Mouse (Mus musculus) cerebellum, adult (tissue): ENCODE measurements around the gene Tfpi2.

Experiments
- ATAC-seq: cut with Nextera tagmentation; 2 replicates; pipeline ENCODE4 v1.9.2; 2017; ENCODE audit warnings: mild to moderate bottlenecking, moderate library complexity, mixed read lengths; ENCODE audit not compliant: insufficient number of reproducible peaks, low FRiP score, low TSS enrichment

Gene Tfpi2

DNA sequence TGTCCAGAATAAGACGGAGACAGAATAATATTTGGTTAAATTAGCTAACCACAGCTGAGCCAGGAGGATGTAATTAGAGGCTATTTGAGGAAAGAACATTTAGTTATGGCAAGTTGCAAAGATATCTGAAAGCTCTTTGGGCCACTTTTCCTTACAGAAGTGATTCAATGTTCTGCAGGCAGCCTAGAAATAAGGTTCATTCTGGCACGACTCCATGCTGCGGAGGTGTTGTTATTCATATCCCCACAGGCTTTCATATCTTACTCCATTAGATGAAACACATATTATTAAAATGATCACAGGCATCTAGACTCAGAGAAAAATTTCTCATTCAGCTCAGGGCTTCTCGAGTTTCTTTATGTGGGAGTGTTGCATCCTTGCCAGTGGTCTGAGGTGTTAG lies 65.8 kb downstream of the Tfpi2 start:
- no peak for ATAC-seq

DNA sequence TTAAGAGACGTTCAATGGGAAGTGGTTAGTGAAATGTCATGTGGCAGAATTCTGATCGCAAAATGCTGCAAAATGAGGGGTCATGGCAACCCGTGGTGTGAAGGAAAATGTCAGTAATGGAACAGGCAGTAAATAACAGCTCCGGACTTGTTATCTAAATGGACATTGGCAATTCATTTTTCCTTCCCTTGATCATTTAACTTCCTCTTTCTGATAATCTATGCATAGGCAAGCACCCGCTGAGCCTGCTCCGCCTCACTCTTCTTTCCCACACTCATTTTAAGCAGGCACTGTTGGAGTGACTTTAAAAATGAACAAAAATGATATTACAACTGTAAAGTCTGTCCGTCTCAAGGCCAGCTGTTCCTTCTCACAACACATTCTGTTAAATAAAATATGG lies 72.7 kb downstream of the Tfpi2 start:
- no peak for ATAC-seq
